Mouse (Mus musculus): ENCODE data around the gene Dkkl1. TPM values are rescaled to one million over a fixed set of nuclear protein-coding genes. Genes with fewer than 3 reads are reported as not detected.

Gene Dkkl1
- total and polyA plus RNA-seq, 3 experiments, result 9.2 to 32.0 TPM; not detected in 1

DNA sequence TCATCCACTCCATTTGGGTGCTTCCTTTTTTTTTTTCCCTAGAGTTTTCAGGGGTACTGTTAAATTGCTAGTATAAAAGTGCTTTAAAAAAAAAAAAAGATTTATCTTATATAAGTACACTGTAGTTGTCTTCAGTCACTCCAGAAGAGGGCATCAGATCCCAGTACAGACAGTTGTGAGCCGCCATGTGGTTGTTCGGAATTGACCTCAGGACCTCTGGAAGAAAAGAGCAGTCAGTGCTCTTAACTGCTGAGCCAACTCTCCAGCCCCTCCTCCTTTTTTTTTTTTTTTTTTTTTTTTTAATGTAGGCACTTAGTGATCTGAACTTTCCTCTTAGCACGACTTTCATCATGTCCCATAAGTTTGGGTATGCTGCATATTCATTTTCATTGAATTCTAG, 35.7 kb upstream of the Dkkl1 start:
- no peak for DNase-seq (ENCODE audit: low read depth, low spot score)
- H3K4me3 ChIP-seq (ENCODE audit: control insufficient read depth in 1 of 2, insufficient read depth in 1 of 2, low read depth in 2 of 2, low read length in 2 of 2), result no peak overlapping the region
- TF ChIP-seq MYB (IDR thresholded peaks at IDR 0.05; ENCODE audit: low read depth, low read length) (no peak), ZNF384 (IDR thresholded peaks at IDR 0.05; ENCODE audit: low read depth, low read length) (peak; percentile 41; the same call in 1 of the 2 replicates), CHD1 (IDR thresholded peaks at IDR 0.05; ENCODE audit: low read depth, low read length) (no peak), CTCF (IDR thresholded peaks at IDR 0.05 in 2 of 3, conservative IDR thresholded peaks at IDR 0.05 in 1 of 3; ENCODE audit: control insufficient read depth in 1 of 3, insufficient read depth in 1 of 3, low read depth in 2 of 3, low read length in 3 of 3, poor library complexity in 1 of 3, severe bottlenecking in 1 of 3) (peak in 2 of 3 experiments; percentile 3 to 14; a peak in 1 of 6 replicates), MAX (IDR thresholded peaks at IDR 0.05; ENCODE audit: low read length) (no peak), MYC (IDR thresholded peaks at IDR 0.05; ENCODE audit: low read depth, low read length) (0 out of 2 replicates have a peak, but pooled peaks have one; percentile 19), JUND (IDR thresholded peaks at IDR 0.05; ENCODE audit: low read depth, low read length) (no peak), MXI1 (IDR thresholded peaks at IDR 0.05; ENCODE audit: low read depth, low read length) (no peak), ETS1 (IDR thresholded peaks at IDR 0.05; ENCODE audit: low read depth, low read length) (no peak)
- no peaks in the 10 kb centered on the region for H3K36me3 ChIP-seq (ENCODE audit: control insufficient read depth in 1 of 2, insufficient read depth in 2 of 2, low read length in 2 of 2)
- no peaks in the 10 kb centered on the region for H3K9me3 ChIP-seq (replicated peaks; ENCODE audit: insufficient read depth, low read length)
- H3K9ac ChIP-seq (ENCODE audit: control insufficient read depth, low read depth, low read length, poor library complexity, severe bottlenecking), result no peak overlapping the region
- H3K27ac ChIP-seq (ENCODE audit: control insufficient read depth, low read depth, low read length), result no peak overlapping the region
- peaks cover 0 to 28% of the 10 kb centered on the region in 2 experiments for H3K27me3 ChIP-seq (ENCODE audit: control insufficient read depth in 1 of 2, insufficient read depth in 2 of 2, low read length in 2 of 2)
- H3K79me2 ChIP-seq (ENCODE audit: control insufficient read depth, insufficient read depth, low read length, poor library complexity), result no peaks in the 10 kb centered on the region
- H3K4me1 ChIP-seq (ENCODE audit: control insufficient read depth in 1 of 2, insufficient read depth in 2 of 2, low read length in 2 of 2), result no peaks in the 10 kb centered on the region

GRCm38 (mm10) chr7:45241389-45241749, 29.4 kb upstream of the Dkkl1 start:
- no peak overlapping the region for H3K27ac ChIP-seq (ENCODE audit: control insufficient read depth, low read depth, low read length)
- H3K36me3 ChIP-seq (ENCODE audit: control insufficient read depth in 1 of 2, insufficient read depth in 2 of 2, low read length in 2 of 2), result peaks cover 0 to 9% of the 10 kb centered on the region in 2 experiments; a peak in 2 of 4 replicates
- TF ChIP-seq CHD2 (IDR thresholded peaks at IDR 0.05; ENCODE audit: low read length) (no peak), ZKSCAN1 (IDR thresholded peaks at IDR 0.05; ENCODE audit: low read depth, low read length) (no peak), GABPA (IDR thresholded peaks at IDR 0.05; ENCODE audit: low read depth, low read length) (no peak), RCOR1 (IDR thresholded peaks at IDR 0.05; ENCODE audit: low read depth, low read length) (no peak), NRF1 (IDR thresholded peaks at IDR 0.05; ENCODE audit: insufficient read depth, low read depth, low read length, poor library complexity, severe bottlenecking) (no peak)
- no peak overlapping the region for H3K9ac ChIP-seq (ENCODE audit: control insufficient read depth, low read depth, low read length, poor library complexity, severe bottlenecking)
- peaks cover 4% of the 10 kb centered on the region for H3K79me2 ChIP-seq (ENCODE audit: control insufficient read depth, insufficient read depth, low read length, poor library complexity)
- H3K4me1 ChIP-seq (ENCODE audit: control insufficient read depth in 1 of 2, insufficient read depth in 2 of 2, low read length in 2 of 2), result peaks cover 6 to 22% of the 10 kb centered on the region in 2 experiments
- H3K9me3 ChIP-seq (replicated peaks; ENCODE audit: insufficient read depth, low read length), result no peaks in the 10 kb centered on the region
- H3K27me3 ChIP-seq (ENCODE audit: control insufficient read depth in 1 of 2, insufficient read depth in 2 of 2, low read length in 2 of 2), result peaks cover 0 to 10% of the 10 kb centered on the region in 2 experiments; a peak in 3 of 4 replicates
- no peak overlapping the region for H3K4me3 ChIP-seq (ENCODE audit: control insufficient read depth in 1 of 2, insufficient read depth in 1 of 2, low read depth in 2 of 2, low read length in 2 of 2)
- no peak for DNase-seq (ENCODE audit: low read depth, low spot score)
